Mouse (Mus musculus) lung, postnatal 4 days (tissue): ENCODE data around the gene Dnajc10.

Experiments used
- DNase-seq, 2 experiments: peaks; one replicate each; pipeline ENCODE4 v3.0.0; 2021

The Dnajc10 gene

GRCm38 (mm10) chr2:80315242-80316161, at the start of gene Dnajc10:
Dnajc10 (plus strand) TSS chr2:80315466.
- DNase-seq: peak; percentile 93 to 94

GRCm38 (mm10) chr2:80266894-80267293, 48.4 kb upstream of the Dnajc10 start:
- DNase-seq: peak; percentile 49 to 65

GRCm38 (mm10) chr2:80268053-80268452, 47.2 kb upstream of the Dnajc10 start:
- DNase-seq: no peak

- no peak for DNase-seq
These were observed 43.8 kb upstream of the Dnajc10 start for GRCm38 (mm10) chr2:80271431-80271830.

DNA sequence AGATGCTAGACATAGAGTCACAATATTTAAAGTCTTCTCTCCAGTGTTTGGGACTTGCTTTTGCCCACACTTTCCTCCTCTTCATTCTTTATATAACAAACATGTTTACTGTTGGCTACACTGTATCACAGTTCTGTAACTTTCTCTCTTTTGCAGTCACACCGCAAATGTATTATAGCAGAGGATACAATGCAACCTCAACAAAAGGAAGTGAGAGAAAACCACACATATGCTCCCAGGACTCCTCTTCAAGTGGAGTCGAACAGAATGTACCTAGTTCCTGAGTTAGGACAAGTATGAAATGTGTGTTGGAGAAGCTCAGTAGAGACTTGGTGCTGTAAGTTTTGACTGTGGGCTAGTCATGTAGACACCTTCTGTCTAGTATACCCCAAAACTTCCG, 42.2 kb upstream of the Dnajc10 start:
- no peak for DNase-seq

DNA sequence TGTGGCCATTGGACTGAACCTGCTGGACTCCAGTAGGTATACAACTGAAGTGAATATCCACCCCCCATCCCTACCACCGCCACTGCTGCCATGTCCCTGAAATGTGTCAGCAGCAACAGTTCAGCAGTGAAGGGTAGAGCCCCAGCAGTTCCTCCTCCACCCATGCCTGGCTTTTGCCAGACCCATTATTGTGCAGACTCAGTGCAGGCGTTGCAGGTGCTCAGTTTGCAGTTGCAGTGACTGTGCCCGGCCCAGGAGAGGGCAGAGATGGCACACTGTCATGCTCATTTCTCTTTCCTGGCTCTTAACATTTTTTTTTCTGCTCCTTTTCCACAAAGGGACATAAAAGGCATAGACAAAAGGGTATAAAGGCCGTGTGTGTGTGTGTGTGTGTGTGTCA, 41.5 kb upstream of the Dnajc10 start:
- no peak for DNase-seq

DNA sequence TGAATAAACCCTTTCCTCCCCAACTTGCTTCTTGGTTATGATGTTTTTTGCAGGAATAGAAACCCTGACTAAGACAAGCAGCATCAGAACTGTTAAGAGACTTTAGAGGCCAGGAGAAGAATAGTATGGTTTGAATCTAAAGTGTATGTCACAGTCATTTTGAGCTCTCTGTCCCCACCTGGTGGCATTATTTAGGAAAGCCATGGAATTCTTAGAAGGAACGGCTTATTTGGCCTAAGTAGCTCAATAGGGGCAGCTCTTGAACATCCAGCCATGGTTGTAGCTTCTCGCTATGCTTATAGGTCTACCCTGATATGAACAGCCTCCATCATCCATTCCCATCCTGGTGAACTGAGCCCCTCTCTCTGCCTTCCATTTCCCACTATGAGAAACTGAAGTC, 40.1 kb upstream of the Dnajc10 start:
- peak in 1 of 2 experiments; percentile 27 for DNase-seq

- DNase-seq: no peak
These were observed 33.1 kb upstream of the Dnajc10 start for GRCm38 (mm10) chr2:80282214-80282613.

GRCm38 (mm10) chr2:80286397-80286796, 28.9 kb upstream of the Dnajc10 start:
- DNase-seq: no peak

DNA sequence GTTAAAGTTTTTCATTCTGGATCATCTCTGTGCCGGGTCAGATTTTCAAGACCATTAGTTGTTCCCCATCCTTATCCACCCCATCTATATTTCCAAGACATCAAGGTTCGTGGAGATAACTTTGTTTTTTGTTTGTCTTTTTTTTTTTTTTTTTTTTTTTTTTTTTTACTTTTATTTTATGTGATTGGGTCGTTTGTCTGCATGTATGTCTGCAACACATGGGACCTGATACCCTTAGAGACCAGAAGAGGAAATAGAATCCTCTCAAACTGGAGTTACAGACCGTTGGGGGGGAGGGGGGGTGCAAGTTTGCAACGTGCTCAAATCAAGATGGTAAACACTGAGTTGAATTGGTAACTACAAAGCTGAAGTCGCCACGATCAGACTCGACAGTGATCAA, 23.1 kb upstream of the Dnajc10 start, which contains the start of gene Prdx6b:
Prdx6b (plus strand) TSS at position 301 of the 400 bp plus-strand sequence.
- no peak for DNase-seq

DNA sequence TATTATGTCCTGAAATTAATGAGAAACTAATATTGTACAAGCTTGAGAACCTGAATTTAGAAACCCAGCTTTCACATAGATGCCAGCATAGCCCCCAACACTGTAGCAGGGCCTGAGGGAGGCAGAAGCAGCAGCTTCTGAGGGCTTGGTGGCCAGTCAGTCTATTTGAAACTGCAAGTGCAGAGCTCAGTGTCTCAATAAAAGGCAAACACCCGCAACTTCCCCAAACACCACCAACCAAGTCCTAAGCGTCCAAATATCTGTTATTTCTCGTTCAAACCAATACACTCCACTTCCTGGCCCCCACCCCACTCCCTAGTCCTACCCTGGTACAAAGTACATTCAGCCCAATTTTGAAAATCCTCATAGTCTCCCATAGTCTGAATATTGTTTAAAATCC, 16.9 kb upstream of the Dnajc10 start:
- no peak for DNase-seq

DNA sequence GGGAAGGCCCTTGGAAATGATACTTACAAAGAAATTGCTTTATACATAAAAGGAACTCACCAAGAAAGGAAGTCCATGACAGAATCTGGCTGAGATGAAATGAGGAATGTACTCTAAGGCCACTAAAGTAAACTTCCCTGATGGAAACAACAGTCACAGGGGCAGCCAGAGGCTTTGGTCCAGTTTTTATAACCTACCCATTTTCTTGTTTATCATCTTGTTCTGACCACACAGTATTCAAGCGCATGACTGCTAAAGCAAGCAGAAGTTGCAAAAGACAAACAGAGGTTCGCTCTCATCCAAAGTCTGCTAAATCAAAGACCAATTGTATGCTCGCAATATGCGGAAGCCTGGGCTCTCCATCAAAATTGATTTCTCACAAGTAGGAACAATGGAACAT, 14.5 kb upstream of the Dnajc10 start:
- DNase-seq: no peak

DNA sequence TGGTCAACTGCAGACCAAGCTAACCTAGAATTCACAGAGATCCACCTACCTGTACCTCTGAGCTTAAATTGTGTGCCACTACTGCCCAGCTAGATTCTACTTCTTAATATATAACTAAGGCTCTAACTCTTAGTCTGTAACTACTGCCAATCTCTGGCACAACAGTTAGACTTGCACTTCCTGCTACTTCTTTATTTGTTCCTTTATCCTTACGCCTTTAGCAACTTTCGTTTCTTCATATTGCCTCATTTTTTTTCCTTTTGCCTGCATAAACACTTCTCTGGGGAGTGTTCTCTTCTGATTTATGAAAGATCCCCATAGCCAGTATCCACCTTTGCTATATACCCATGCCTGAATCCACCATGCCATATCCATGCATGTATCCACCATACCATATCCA, 11.3 kb upstream of the Dnajc10 start:
- no peak for DNase-seq

GRCm38 (mm10) chr2:80307701-80308100, 7.6 kb upstream of the Dnajc10 start:
- no peak for DNase-seq

DNA sequence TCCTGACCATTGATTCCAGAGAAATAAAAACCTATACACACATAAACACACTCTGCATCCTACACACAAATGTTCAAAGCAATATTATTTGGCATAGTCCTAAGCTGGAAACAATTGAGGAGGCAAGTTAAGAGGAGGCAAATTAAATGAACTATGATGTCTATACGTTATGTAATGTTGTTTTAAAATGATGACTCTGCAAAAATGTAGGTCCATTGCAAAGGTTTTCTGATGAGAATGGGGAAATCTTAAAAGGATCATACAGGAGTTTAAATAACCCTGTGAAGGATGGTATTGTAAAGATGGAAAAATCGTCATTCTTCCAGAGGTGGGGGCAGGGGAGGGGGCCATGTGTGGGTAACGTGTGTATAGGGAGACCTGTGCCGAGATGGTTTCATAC, 5.5 kb upstream of the Dnajc10 start:
- no peak for DNase-seq

DNA sequence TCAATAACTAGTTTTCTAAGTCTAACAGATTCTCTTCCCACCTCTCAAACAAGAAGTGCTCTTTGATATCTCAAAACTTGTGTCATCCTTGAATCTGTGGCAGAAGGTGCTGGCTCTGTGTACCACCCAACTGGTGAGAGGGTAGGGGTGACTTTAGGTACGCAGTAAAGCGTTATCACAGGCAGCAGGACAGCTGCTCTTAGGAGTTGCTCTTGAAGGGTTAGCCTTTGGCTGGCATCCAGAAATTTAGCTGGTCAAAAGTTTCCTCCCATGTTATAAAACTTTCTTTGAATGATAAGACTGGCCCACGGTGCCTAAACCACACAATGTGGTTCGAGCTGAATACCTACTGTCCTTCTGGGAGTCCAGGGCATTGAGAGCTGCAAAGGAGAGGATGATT, 4.5 kb upstream of the Dnajc10 start:
- DNase-seq: no peak

GRCm38 (mm10) chr2:80311350-80311749, 3.9 kb upstream of the Dnajc10 start:
- no peak for DNase-seq

DNA sequence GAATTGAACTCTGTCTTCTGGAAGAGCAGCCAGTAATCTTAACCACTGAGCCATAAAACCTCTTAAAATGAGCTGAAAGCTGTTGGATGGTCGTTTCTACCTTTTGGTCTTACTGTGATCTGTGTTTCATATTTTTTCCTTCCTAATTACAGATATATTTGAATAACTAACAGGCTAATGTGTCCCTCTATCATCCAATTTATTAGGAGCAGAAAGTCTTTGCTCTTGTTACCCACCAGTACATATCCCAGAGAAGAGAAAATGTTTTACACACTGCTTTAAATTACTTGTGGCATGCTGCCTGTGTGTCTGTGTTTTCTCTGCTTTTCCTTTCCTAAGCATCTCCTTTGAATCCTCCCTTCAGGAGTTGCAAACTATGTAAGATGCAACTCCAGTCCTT, 1.1 kb upstream of the Dnajc10 start:
- DNase-seq: no peak

DNA sequence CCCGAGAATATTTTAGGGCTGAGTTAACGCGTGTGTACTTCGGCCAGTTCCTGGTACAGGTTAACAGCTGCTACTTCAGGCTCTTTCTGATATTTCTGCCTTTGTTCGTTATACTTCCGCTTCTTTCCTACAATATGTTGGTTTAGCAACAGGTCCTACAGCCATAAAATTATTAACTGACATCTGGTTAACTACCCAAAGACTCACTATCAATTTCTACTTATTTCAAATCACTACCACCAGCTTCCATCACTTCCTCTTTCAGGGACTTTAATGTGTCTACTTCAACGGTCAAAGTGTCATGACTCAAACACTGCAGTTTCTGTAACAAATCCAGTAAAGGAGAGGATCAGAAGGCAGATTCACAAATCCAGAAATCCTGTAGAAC, 418 bp upstream of the Dnajc10 start:
- DNase-seq: no peak

- DNase-seq: no peak
These were observed 7.6 kb downstream of the Dnajc10 start for GRCm38 (mm10) chr2:80322878-80323277.

DNA sequence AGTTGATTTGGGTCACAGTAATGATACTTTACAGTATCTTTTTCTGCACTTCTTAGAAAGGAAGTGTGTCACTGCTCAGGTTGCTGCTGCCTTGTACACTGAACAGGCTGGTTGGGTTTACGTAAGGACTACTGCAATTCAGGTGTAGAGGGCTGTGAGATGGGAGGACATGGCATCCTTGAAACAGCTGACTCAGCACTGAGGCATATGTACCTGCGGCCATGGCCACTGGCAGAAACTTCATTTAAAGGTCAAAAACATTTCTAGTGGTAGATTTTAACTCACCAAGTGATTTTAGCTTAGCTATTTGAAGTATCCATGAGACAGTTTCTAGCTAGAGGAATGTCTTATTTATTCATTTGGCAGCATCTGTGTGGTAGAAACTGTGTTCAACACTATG, 10.5 kb downstream of the Dnajc10 start:
- DNase-seq: no peak

DNA sequence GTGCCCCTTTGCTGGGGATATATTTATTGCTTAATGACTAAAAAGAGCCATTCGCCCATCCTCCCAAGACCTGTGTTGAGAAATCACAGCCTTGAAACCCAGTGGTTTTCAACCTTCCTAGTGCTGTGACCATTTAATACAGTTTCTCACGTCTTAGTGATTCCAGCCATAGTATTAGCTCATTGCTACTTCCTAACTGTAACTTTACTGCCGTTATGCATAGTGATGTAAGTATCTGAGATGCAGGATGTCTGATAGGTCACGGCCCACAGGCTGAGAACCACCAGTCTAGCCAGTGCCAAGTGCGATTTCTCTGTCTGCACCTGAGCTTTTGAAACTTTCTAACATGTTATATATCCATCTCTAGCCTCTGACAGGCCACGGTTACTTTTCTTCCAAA, 12.0 kb downstream of the Dnajc10 start:
- DNase-seq: no peak

- no peak for DNase-seq
These were observed 13.8 kb downstream of the Dnajc10 start for GRCm38 (mm10) chr2:80328961-80329653.

DNA sequence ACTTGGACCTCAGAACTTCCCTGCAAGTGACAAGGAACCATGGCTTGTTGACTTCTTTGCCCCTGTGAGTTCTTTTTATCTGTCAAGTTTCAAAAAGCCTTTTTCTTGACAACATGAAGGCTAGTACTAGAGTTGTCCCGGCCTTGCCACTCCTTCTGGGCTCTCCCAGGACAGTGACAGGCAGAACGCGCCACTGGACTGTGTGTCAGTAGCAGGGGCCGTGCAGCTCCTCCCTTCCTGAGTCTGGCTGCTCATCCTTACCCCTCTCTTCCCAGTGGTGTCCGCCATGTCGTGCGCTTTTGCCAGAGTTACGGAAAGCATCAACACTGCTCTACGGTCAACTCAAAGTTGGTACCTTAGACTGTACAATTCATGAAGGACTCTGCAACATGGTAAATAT, 25.3 kb downstream of the Dnajc10 start:
- DNase-seq: no peak
